Mouse (Mus musculus) Patski (cell line): ENCODE measurements around the gene Zfp958. TPM values are rescaled to one million over a fixed set of nuclear protein-coding genes. Genes with fewer than 3 reads are reported as not detected.

Source experiments
- ATAC-seq: fragments of 100-300 bp; one replicate; pipeline ENCODE4 v1.8.0; 2021
- CTCF ChIA-PET: fragments of 350-600 bp; sonication (Branson Sonifier 250); formaldehyde crosslinking; loops from one replicate; lab custom pipeline; 2022; ENCODE audit warnings: inconsistent platforms; lab: Charles Lee
- POLR2A ChIA-PET: fragments of 350-600 bp; sonication (Branson Sonifier 250); formaldehyde crosslinking; loops from one replicate; lab custom pipeline; 2022; ENCODE audit warnings: antibody characterized with exemption, inconsistent platforms; lab: Charles Lee
- DNase-seq: peaks from one replicate; pipeline ENCODE4 v3.0.0-alpha.2; 2011; ENCODE audit warnings: low read depth, low spot score
- H3K27me3 ChIP-seq: fragments of 371-371 bp; one replicate; pipeline ENCODE4 v1.5.1; 2021
- CTCF ChIP-seq: fragments of 100-300 bp; IDR thresholded peaks from one replicate; pipeline ENCODE4 v1.5.1; 2021
- in situ Hi-C: fragments of 300-500 bp; cut with MboI; formaldehyde crosslinking; loops from 3 replicates; pipeline ENCODE4 v1.11.1; 2018; ENCODE audit warnings: low pct_unique_long_range_greater_than_20kb, mixed read lengths
- polyA plus RNA-seq: library from polyadenylated mRNA; unstranded; gene quantifications from one replicate; pipeline ENCODE4 v1.2.3, GENCODE M21; 2021

Zfp958 gene
- polyA plus RNA-seq, 1 experiment from 2014 or later, result 11.9 TPM

- ATAC-seq (no peak), DNase-seq (peak; percentile 66)
- H3K27me3 ChIP-seq, result no peaks in the 10 kb centered on the region
- in situ Hi-C loops, result no loop called here
- TF ChIP-seq CTCF, result no peak
- CTCF ChIA-PET, result no interaction called here
- POLR2A ChIA-PET, result no interaction called here
Observed at GRCm38 (mm10) chr8:4656536-4656935, 43.6 kb downstream of the Zfp958 start.

GRCm38 (mm10) chr8:4675191-4676003, 62.4 kb downstream of the Zfp958 start:
- no peak for ATAC-seq
- in situ Hi-C loops, result no loop called here
- no peak for DNase-seq
- POLR2A ChIA-PET, result no interaction called here
- CTCF ChIA-PET, result no interaction called here
- H3K27me3 ChIP-seq, result peaks cover 3% of the 10 kb centered on the region
- no peak for TF ChIP-seq CTCF

- no peak for DNase-seq
- ChIA-PET POLR2A (no interaction called here), CTCF (interaction anchor here (0.9 kb wide), 1 partner anchor 11 kb away, joined by 4 read pairs; no protein-coding TSS in a partner anchor)
- in situ Hi-C loops, result no loop called here
- no peak for ATAC-seq
- TF ChIP-seq CTCF, result no peak
- H3K27me3 ChIP-seq, result peaks cover 3% of the 10 kb centered on the region
Observed at GRCm38 (mm10) chr8:4676586-4676985, 63.6 kb downstream of the Zfp958 start.

DNA sequence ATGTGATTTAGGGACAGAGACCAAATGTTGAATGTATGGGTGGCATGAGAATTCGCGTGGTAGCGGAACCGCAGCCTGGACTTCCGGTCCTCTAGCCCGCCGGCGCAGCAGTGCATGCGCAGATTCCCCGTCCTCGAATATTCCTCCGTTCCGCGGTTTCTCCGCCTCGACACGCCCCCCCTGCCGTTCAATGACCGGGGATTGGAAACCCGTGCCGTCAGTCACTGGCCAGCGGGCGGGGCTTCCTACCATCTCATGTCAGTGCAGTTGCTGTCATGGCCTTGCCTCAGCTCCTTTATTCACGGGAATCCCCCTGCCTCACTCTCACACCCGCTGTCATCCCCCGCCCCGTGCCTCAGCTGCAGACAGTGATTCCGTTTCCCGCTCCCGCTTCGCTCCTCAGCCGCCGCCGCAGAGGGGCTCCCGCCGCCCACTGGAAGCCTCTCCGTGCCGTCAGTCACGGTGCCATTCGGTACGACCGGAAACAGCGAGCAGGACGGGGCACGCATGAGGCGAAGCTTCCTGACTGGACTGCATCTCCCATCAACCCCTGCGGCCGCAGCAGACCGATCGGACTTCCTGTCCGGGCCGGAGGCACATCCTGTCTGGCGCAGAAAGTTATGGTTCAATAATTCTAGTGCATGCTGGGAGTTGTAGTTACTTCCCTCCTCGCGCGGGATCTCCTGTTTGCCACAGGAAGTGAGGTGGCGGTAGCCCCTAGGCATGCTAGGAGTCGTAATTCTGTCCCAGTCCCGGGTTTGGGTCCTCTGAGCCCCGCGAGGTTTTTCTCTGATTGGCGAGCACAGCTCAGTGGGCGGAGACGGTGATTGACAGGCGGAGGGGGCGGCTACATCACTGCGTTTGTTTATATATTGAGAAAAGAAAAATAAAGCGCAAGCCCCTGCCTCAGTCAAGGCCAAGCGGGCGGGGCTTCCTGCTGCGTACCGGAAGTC, 64.6 kb downstream of the Zfp958 start:
- ChIA-PET CTCF (interaction anchor here (0.9 kb wide), 1 partner anchor 12 kb away, joined by 4 read pairs; no protein-coding TSS in a partner anchor), POLR2A (no interaction called here)
- ATAC-seq (peak; percentile 90), DNase-seq (peak; percentile 97)
- in situ Hi-C loops, result no loop called here
- H3K27me3 ChIP-seq, result peaks cover 3% of the 10 kb centered on the region
- no peak for TF ChIP-seq CTCF

DNA sequence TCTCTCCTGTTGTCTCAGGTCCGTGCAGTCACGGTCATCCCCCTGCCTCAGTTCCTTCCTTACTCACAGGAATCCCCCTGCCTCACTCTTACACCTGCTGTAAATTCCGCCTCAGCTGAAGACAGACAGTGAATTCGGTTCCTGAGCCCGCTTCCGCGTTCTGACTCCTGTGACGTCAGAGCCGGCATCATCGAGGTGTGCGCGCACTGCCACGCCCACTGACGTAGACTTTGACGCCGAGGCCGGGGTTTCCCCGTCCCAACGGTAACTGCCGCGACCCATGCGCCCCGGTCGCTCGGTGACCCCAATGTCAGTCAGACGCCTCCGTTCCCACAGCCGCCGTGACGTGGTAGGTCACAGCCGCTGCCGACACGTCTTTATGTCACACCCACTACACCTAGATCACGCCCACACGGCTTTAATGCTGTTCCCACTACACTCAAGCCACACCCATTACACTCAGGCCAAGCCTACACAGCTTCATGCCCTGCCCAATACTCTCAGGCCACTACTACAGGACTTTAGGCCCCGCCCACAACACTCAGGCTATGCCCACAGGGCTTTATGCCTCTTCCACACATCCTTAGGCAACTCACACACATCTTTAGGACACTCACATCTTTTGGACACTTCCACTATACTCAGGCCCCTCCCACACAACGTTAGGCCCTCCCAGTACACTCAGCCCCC, 65.4 kb downstream of the Zfp958 start:
- in situ Hi-C loops, result no loop called here
- H3K27me3 ChIP-seq, result peaks cover 3% of the 10 kb centered on the region
- ATAC-seq, result peak; percentile 72
- CTCF ChIA-PET, result no interaction called here
- peak; percentile 27 for DNase-seq
- no peak for TF ChIP-seq CTCF
- POLR2A ChIA-PET, result no interaction called here

- POLR2A ChIA-PET, result no interaction called here
- ATAC-seq (no peak), DNase-seq (no peak)
- peaks cover 3% of the 10 kb centered on the region for H3K27me3 ChIP-seq
- CTCF ChIA-PET, result no interaction called here
- in situ Hi-C loops, result no loop called here
- no peak for TF ChIP-seq CTCF
Observed at GRCm38 (mm10) chr8:4678908-4679545, 66.1 kb downstream of the Zfp958 start.

GRCm38 (mm10) chr8:4679796-4680195, 66.8 kb downstream of the Zfp958 start:
- no peak for ATAC-seq
- in situ Hi-C loops, result no loop called here

More at GRCm38 (mm10) chr8:4679796-4680195, 66.8 kb downstream of the Zfp958 start:
- ChIA-PET CTCF (no interaction called here), POLR2A (no interaction called here)
- no peak for TF ChIP-seq CTCF
- H3K27me3 ChIP-seq, result peaks cover 3% of the 10 kb centered on the region
- DNase-seq, result no peak

Other genes with a start within 250 kb of the Zfp958 start
- gene Cers4, start 120.1 kb upstream of the Zfp958 start, polyA plus RNA-seq, result 21.1 TPM
- 25.5 TPM for gene Shcbp1, start 166.4 kb downstream of the Zfp958 start, polyA plus RNA-seq